Mouse (Mus musculus) induced T-regulatory cell, adult 2 months (primary cell): ENCODE measurements around the gene Olfr1082.
"Not testable (repeated sequence)": the region's sequence is repeated elsewhere in the genome, so short reads cannot be mapped to it uniquely, and the experiment has no call there.

Source experiments
- DNase-seq: peaks from one replicate; pipeline ENCODE4 v3.0.0-alpha.2; 2012; ENCODE audit warnings: low read depth

The Olfr1082 gene

GRCm38 (mm10) chr2:86598866-86599265, at the start of gene Olfr1082:
Olfr1082 (minus strand) TSS chr2:86598966.
- not testable (repeated sequence) for DNase-seq

GRCm38 (mm10) chr2:86639625-86640024, 40.9 kb upstream of the Olfr1082 start, which contains the start of gene Olfr1084:
Olfr1084 (minus strand) TSS chr2:86639725.
- DNase-seq, result not testable (repeated sequence)

- not testable (repeated sequence) for DNase-seq
Measured at GRCm38 (mm10) chr2:86558135-86558534, 40.6 kb downstream of the Olfr1082 start, which contains the start of gene Olfr1080. Olfr1080 (minus strand) TSS chr2:86558235.
